ENCODE assay signal across 24 mouse cellular contexts in the genomic region with DNA sequence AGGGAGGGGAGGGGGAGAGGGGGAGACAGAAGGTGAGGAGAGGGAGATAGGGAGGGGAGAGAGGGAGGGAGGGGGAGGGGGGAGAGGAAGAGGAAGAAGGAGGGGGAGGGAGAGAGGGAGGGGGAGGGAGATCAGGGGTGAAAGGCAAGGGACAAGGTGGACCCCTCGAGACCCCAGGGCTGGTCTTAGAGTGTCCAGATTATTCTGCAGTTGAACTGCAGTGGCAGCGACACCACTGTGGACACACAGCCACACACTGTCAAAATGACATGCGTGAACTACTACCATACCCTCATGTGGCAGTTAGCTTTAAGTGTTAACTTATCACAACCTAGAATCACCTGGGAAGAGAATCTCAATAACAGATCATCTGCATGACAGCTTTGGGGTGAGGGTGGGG. TPM values are rescaled to one million over a fixed set of nuclear protein-coding genes. Genes with fewer than 3 reads are reported as not detected.
A peak's percentile ranks its signal among the peaks of the same experiment; 100 is the strongest.
DNase-seq lines count a peak whose midpoint lies in the region; ATAC-seq lines count a peak whose summit lies in the region.
"Had no signal": no experiment of that assay in that cellular context is flagged by ENCODE, and none has a peak within 500 bp of the region (broad histone marks: within the 10 kb centered on the region; RNA-seq: fewer than 3 reads in every experiment).

No protein-coding gene starts in this region.

- H3K36me3 ChIP-seq in hindbrain, embryonic 12.5 days = no peaks in the 10 kb centered on the region
- no peaks in the 10 kb centered on the region for H3K36me3 ChIP-seq in hindbrain, embryonic 16.5 days (ENCODE audit: control insufficient read depth, insufficient read depth, low read length)
- no peaks in the 10 kb centered on the region for H3K36me3 ChIP-seq in forebrain, embryonic 12.5 days (replicated peaks)
- no peaks in the 10 kb centered on the region for H3K36me3 ChIP-seq in limb, embryonic 10.5 days
- H3K36me3 ChIP-seq in neural tube, embryonic 13.5 days = no peaks in the 10 kb centered on the region
- H3K36me3 ChIP-seq: G1E; heart, embryonic 15.5 days; limb, embryonic 15.5 days; liver, embryonic 15.5 days had no signal

- 71% methylated on average over 3 of the region's 3 CpGs for WGBS in hindbrain, embryonic 12.5 days
- WGBS in hindbrain, embryonic 16.5 days = 59% methylated on average over 3 of the region's 3 CpGs
- WGBS in forebrain, embryonic 12.5 days = 67% methylated on average over 3 of the region's 3 CpGs
- WGBS in limb, embryonic 10.5 days = 73% methylated on average over 3 of the region's 3 CpGs
- 66% methylated on average over 3 of the region's 3 CpGs for WGBS in neural tube, embryonic 13.5 days

- no peak overlapping the region for H3K4me3 ChIP-seq in hindbrain, embryonic 12.5 days
- no peak overlapping the region for H3K4me3 ChIP-seq in hindbrain, embryonic 16.5 days (ENCODE audit: low read length)
- no peak overlapping the region for H3K4me3 ChIP-seq in forebrain, embryonic 12.5 days (replicated peaks)
- no peak overlapping the region for H3K4me3 ChIP-seq in limb, embryonic 10.5 days
- H3K4me3 ChIP-seq in neural tube, embryonic 13.5 days = no peak overlapping the region
- H3K4me3 ChIP-seq: liver, embryonic 15.5 days; myocyte had no signal

- H3K4me1 ChIP-seq in hindbrain, embryonic 12.5 days = peaks cover 13% of the 10 kb centered on the region
- peaks cover 7% of the 10 kb centered on the region for H3K4me1 ChIP-seq in hindbrain, embryonic 16.5 days (ENCODE audit: control insufficient read depth, insufficient read depth, low read depth, low read length)
- peaks cover 17% of the 10 kb centered on the region for H3K4me1 ChIP-seq in forebrain, embryonic 12.5 days
- peaks cover 12% of the 10 kb centered on the region for H3K4me1 ChIP-seq in limb, embryonic 10.5 days
- H3K4me1 ChIP-seq in neural tube, embryonic 13.5 days (replicated peaks) = peaks cover 17% of the 10 kb centered on the region

- no peak overlapping the region for H3K27ac ChIP-seq in hindbrain, embryonic 12.5 days
- H3K27ac ChIP-seq in hindbrain, embryonic 16.5 days (ENCODE audit: low read depth, low read length) = no peak overlapping the region; the same call in 1 of the 2 replicates
- no peak overlapping the region for H3K27ac ChIP-seq in forebrain, embryonic 12.5 days
- peak overlapping the region; percentile 76; the same call in 1 of the 2 replicates for H3K27ac ChIP-seq in limb, embryonic 10.5 days
- 0 out of 2 replicates have a peak overlapping the region, but pooled peaks have one; percentile 33 for H3K27ac ChIP-seq in neural tube, embryonic 13.5 days (replicated peaks)
- H3K27ac ChIP-seq: heart, embryonic 15.5 days; layer of hippocampus, adult 2 months; left cerebral cortex, adult 2 months; liver, embryonic 15.5 days had no signal

- ATAC-seq in hindbrain, embryonic 12.5 days (ENCODE audit: low FRiP score) = 0 out of 2 replicates have a peak, but pooled peaks have one; percentile 41
- ATAC-seq in hindbrain, embryonic 16.5 days = no peak
- 0 out of 2 replicates have a peak, but pooled peaks have one; percentile 51 for ATAC-seq in forebrain, embryonic 12.5 days (ENCODE audit: low FRiP score)
- ATAC-seq in neural tube, embryonic 13.5 days (ENCODE audit: low read depth) = peak; percentile 32; the same call in 1 of the 2 replicates

- no peak for DNase-seq in limb, embryonic 10.5 days (ENCODE audit: low spot score)
- DNase-seq in lung, adult 18-20 months = no peak
- DNase-seq in gastrocnemius, postnatal 4 days (ENCODE audit: low spot score in 2 of 2) = no peak

- H3K9ac ChIP-seq in hindbrain, embryonic 12.5 days = no peak overlapping the region
- no peak overlapping the region for H3K9ac ChIP-seq in hindbrain, embryonic 16.5 days (ENCODE audit: low read depth, low read length)
- no peak overlapping the region for H3K9ac ChIP-seq in forebrain, embryonic 12.5 days
- H3K9ac ChIP-seq in neural tube, embryonic 13.5 days = no peak overlapping the region
- H3K9ac ChIP-seq: heart, embryonic 15.5 days; limb, embryonic 15.5 days; liver, embryonic 15.5 days had no signal

- H3K27me3 ChIP-seq in hindbrain, embryonic 12.5 days = no peaks in the 10 kb centered on the region
- no peaks in the 10 kb centered on the region for H3K27me3 ChIP-seq in hindbrain, embryonic 16.5 days (replicated peaks; ENCODE audit: control insufficient read depth, insufficient read depth, low read length)
- peaks cover 3% of the 10 kb centered on the region; the same call in 1 of the 2 replicates for H3K27me3 ChIP-seq in forebrain, embryonic 12.5 days
- H3K27me3 ChIP-seq in limb, embryonic 10.5 days (ENCODE audit: low read depth, poor library complexity, severe bottlenecking) = peaks cover 14% of the 10 kb centered on the region
- H3K27me3 ChIP-seq in neural tube, embryonic 13.5 days = peaks cover 4% of the 10 kb centered on the region; the same call in 1 of the 2 replicates
- H3K27me3 ChIP-seq: limb, embryonic 15.5 days; liver, embryonic 15.5 days; Patski had no signal

- H3K9me3 ChIP-seq in hindbrain, embryonic 12.5 days (replicated peaks) = no peaks in the 10 kb centered on the region
- H3K9me3 ChIP-seq in hindbrain, embryonic 16.5 days (ENCODE audit: control insufficient read depth, low read length) = no peaks in the 10 kb centered on the region
- no peaks in the 10 kb centered on the region for H3K9me3 ChIP-seq in forebrain, embryonic 12.5 days
- H3K9me3 ChIP-seq in limb, embryonic 10.5 days (replicated peaks) = no peaks in the 10 kb centered on the region
- H3K9me3 ChIP-seq in neural tube, embryonic 13.5 days = no peaks in the 10 kb centered on the region
- H3K9me3 ChIP-seq: G1E; heart, embryonic 15.5 days; limb, embryonic 15.5 days; liver, embryonic 15.5 days had no signal

- H3K4me2 ChIP-seq in hindbrain, embryonic 12.5 days (replicated peaks) = 0 out of 2 replicates have a peak overlapping the region, but pooled peaks have one; percentile 47
- no peak overlapping the region for H3K4me2 ChIP-seq in hindbrain, embryonic 16.5 days (ENCODE audit: low read length)
- peak overlapping the region; percentile 42; the same call in 1 of the 2 replicates for H3K4me2 ChIP-seq in forebrain, embryonic 12.5 days
- H3K4me2 ChIP-seq in neural tube, embryonic 13.5 days = no peak overlapping the region
- H3K4me2 ChIP-seq: liver, embryonic 15.5 days had no signal

RNA-seq across cellular contexts. Expression of gene Osbpl5, which starts 7.7 kb away (rescaled TPM):
- polyA plus RNA-seq in hindbrain, embryonic 12.5 days (2016; fragmentation: Nextera tagmentation; extraction: Ambion mirVana) = 30.7 and 32.1 TPM in 2 replicates
- 43.7 and 44.9 TPM in 2 replicates for polyA plus RNA-seq in hindbrain, embryonic 16.5 days (2015; fragmentation: Nextera tagmentation; extraction: Ambion mirVana)
- polyA plus RNA-seq in forebrain, embryonic 12.5 days (2016; fragmentation: Nextera tagmentation; extraction: Ambion mirVana) = 15.1 and 17.5 TPM in 2 replicates
- polyA plus RNA-seq in limb, embryonic 10.5 days (2016; fragmentation: Nextera tagmentation; extraction: Ambion mirVana) = 12.3 and 19.9 TPM in 2 replicates
- 27.8 and 34.4 TPM in 2 replicates for polyA plus RNA-seq in neural tube, embryonic 13.5 days (2015; fragmentation: Nextera tagmentation; extraction: Ambion mirVana)
- 10 to 100 TPM; 57.0 to 58.7 TPM for total RNA-seq in gastrocnemius, postnatal 4 days (2021)
- polyA plus RNA-seq: G1E had no signal

RNA-seq across cellular contexts. Expression of gene Mrgprg, which starts 17.7 kb away (rescaled TPM):
- not detected in 2 replicates for polyA plus RNA-seq in hindbrain, embryonic 12.5 days (2016; fragmentation: Nextera tagmentation; extraction: Ambion mirVana)
- polyA plus RNA-seq in hindbrain, embryonic 16.5 days (2015; fragmentation: Nextera tagmentation; extraction: Ambion mirVana) = not detected in 2 replicates
- polyA plus RNA-seq in forebrain, embryonic 12.5 days (2016; fragmentation: Nextera tagmentation; extraction: Ambion mirVana) = not detected in 2 replicates
- polyA plus RNA-seq in limb, embryonic 10.5 days (2016; fragmentation: Nextera tagmentation; extraction: Ambion mirVana) = not detected in 2 replicates
- polyA plus RNA-seq in neural tube, embryonic 13.5 days (2015; fragmentation: Nextera tagmentation; extraction: Ambion mirVana) = not detected in 2 replicates
- total RNA-seq in gastrocnemius, postnatal 4 days (2021) = not detected
- total RNA-seq: CH12.LX; heart, postnatal 36 days; hindbrain, postnatal 0 days; layer of hippocampus, adult 2 months; left cerebral cortex, adult 2 months; left cerebral cortex, postnatal 36 days; megakaryocyte-erythroid progenitor cell, adult 5-6 weeks had no signal
- polyA plus RNA-seq: G1E; heart, embryonic 15.5 days; hindbrain, postnatal 0 days; intestine, postnatal 0 days; kidney, embryonic 14.5 days; limb, embryonic 15.5 days; liver, embryonic 15.5 days; lung, embryonic 16.5 days; myocyte; Patski; testis, adult 2 months had no signal

RNA-seq across cellular contexts. Expression of gene Mrgpre, which starts 35.3 kb away (rescaled TPM):
- polyA plus RNA-seq in hindbrain, embryonic 12.5 days (2016; fragmentation: Nextera tagmentation; extraction: Ambion mirVana) = 3.0 and 4.2 TPM in 2 replicates
- 10.8 and 14.2 TPM in 2 replicates for polyA plus RNA-seq in hindbrain, embryonic 16.5 days (2015; fragmentation: Nextera tagmentation; extraction: Ambion mirVana)
- polyA plus RNA-seq in forebrain, embryonic 12.5 days (2016; fragmentation: Nextera tagmentation; extraction: Ambion mirVana) = 2.7 and 3.2 TPM in 2 replicates
- 1.1 and 1.9 TPM in 2 replicates for polyA plus RNA-seq in limb, embryonic 10.5 days (2016; fragmentation: Nextera tagmentation; extraction: Ambion mirVana)
- polyA plus RNA-seq in neural tube, embryonic 13.5 days (2015; fragmentation: Nextera tagmentation; extraction: Ambion mirVana) = 4.6 and 5.1 TPM in 2 replicates
- 1 to 10 TPM; 1.7 to 2.7 TPM for total RNA-seq in gastrocnemius, postnatal 4 days (2021)
- total RNA-seq: G1E had no signal
- polyA plus RNA-seq: G1E had no signal

Comparison
In these comparisons a context has a peak if more than half of its experiments do, and no peak if none do; other contexts are left out.
1. H3K4me2 ChIP-seq: peak in hindbrain, embryonic 12.5 days (single experiment) and forebrain, embryonic 12.5 days (single experiment); none in hindbrain, embryonic 16.5 days (single experiment) and neural tube, embryonic 13.5 days (single experiment).
2. H3K27ac ChIP-seq: peak in limb, embryonic 10.5 days (single experiment) and neural tube, embryonic 13.5 days (single experiment); none in hindbrain, embryonic 12.5 days (single experiment), hindbrain, embryonic 16.5 days (single experiment) and forebrain, embryonic 12.5 days (single experiment).